Mouse (Mus musculus): ENCODE measurements around the gene Plekhj1.

- TF ChIP-seq CTCF (IDR thresholded peaks at IDR 0.05; ENCODE audit: low read depth, low read length) (no peak), POLR2A (IDR thresholded peaks at IDR 0.05; ENCODE audit: extremely low read depth, insufficient read depth, low read length) (no peak)
Measured at GRCm38 (mm10) chr10:80799070-80799566, 692 bp upstream of the Plekhj1 start.
